Mouse (Mus musculus): ENCODE measurements around the gene Tmem185b. TPM values are rescaled to one million over a fixed set of nuclear protein-coding genes. Genes with fewer than 3 reads are reported as not detected.

Tmem185b gene
- 11.9 and 13.2 TPM in 2 replicates for polyA plus RNA-seq (2021; fragmentation: Nextera tagmentation)
- long read RNA-seq, experiment 1, transcript Tmem185b-202 (1 exons, 2,824 nt): major isoform, 60 of 61 reads
- long read RNA-seq, experiment 1, partial matches to known transcripts: 0 of 61 reads
- long read RNA-seq, experiment 1, other reads (novel, unspliced or antisense): 0 of 61 reads
- long read RNA-seq, experiment 2, transcript Tmem185b-202 (1 exons, 2,824 nt): major isoform, 23 of 24 reads
- long read RNA-seq, experiment 2, partial matches to known transcripts: 0 of 24 reads
- long read RNA-seq, experiment 2, other reads (novel, unspliced or antisense): 0 of 24 reads

DNA sequence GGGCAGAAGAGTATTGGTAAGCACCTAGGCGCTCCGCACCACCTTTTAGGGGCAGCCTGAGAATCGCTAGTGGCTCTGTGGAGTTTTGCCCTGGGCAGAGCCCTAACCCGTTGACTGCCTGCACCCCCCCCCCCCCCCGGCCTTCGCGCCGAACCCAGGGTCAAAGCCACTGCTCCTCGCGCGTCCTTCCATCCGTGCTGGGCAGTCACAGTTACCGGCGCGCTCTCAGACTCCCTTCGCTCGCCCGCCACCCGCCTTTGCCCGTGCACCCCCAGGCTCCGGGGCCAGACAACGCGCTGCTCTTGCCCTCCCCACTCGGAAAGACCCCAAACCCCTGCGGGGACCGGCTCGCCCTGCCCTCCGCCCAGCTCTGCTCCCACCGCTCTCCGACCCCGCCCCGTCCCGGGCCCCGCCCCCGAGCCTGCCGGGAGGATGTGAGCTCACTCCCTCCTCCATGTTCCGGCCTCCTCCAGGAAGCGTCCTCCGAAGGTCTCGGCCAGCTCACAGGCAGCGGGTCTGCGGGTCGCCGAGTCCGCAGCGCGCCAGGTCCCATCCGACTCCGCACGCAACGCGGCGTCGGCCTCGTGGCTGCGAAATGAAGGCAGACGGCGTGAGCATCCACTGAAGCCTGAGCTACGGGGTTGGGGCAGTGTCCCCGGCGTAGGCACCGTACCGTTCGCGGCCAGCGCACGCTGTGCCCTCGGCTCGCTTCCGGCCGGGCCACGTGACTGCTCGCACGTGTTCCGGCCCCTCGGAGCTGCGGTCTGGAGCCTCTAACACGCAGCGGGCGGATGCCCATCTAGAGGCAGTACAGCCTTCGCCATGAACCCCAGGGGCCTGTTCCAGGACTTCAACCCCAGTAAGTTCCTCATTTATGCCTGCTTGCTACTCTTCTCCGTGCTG is at the start of gene Tmem185b:
TSS of gene Tmem185b (plus strand) at position 472 of the 903 bp plus-strand sequence.

DNA sequence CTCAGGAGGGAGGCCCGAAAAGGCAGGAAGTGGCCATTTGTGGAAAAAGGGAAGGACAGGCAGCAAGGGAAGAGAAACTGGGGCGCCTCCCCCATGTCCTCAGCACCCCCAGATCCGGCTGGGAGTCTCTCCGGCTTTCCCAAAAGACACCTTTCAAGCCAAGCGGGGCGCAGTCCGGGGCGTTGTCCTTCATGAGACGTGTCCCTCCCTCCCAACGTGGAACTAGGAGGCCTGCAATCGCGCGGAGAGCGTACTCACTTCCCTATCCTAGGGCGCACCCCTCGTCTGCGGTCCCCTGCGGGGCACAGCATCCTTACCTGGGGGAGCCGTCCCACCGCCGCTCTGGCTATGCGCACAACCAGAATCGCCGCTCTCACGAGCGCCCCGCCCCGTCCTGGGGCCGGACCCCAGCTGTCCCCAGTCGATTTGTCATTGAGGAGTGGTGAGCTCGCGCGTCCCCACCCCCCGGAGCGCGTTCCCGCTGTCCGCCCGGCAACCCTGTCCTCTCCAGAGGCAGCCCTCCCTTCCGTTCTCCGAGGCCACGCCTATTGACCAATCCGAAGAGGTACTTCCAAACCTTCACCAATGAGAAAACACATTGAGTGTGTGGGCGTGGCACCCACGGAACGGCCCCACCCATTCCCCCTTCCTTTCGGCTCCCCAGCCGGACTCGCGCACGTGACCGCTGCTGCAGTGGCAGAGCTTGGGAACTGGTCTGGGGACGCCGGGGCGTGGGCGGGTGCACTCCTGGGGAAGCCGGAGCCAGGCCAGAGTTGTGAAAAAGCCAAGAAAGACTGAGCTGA is 21.5 kb upstream of the Tmem185b start, which contains the start of gene Ralb:
TSS of gene Ralb (minus strand) at position 535 of the 803 bp plus-strand sequence.

Other genes starting within 250 kb of the Tmem185b start
- gene Inhbb, start 103.9 kb upstream of the Tmem185b start, polyA plus RNA-seq (2021; fragmentation: Nextera tagmentation): 0.55 and 1.3 TPM in 2 replicates
- 16.4 and 22.3 TPM in 2 replicates for gene Ralb, start 21.4 kb upstream of the Tmem185b start, polyA plus RNA-seq (2021; fragmentation: Nextera tagmentation)
- gene Epb41l5, start 122.8 kb downstream of the Tmem185b start, polyA plus RNA-seq (2021; fragmentation: Nextera tagmentation): 3.1 and 3.8 TPM in 2 replicates